Mouse (Mus musculus): Measurements from ENCODE around the gene Noxred1. TPM values are rescaled to one million over a fixed set of nuclear protein-coding genes. Genes with fewer than 3 reads are reported as not detected.
A peak's percentile ranks its signal among the peaks of the same experiment; 100 is the strongest.

Gene Noxred1
- total and polyA plus RNA-seq, 3 experiments, result 0.17 to 0.19 TPM; not detected in 1

DNA sequence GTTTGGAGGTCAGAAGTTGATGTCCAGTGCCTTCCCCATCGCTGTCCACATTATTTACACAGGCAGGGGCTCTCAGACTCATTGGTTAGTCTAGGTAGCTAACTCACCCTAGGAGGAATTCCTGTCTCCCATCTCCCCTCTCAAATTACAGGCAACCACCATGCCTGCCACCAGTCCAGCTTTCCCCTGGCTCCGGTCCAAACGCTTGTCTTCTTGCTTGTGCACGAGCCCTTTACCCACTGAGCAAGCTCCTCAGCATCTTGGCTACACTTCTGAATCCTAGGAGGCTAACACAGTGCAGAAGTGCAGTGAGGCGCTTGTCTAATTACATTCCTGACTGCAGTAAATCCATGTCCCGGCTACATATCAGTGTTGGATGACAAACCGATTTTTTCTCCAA, 19.2 kb downstream of the Noxred1 start:
- Histone ChIP-seq H3K27me3 (ENCODE audit: control insufficient read depth in 1 of 2, insufficient read depth in 2 of 2, low read length in 2 of 2) (no peaks in the 10 kb centered on the region), H3K27ac (ENCODE audit: control insufficient read depth, low read depth, low read length) (no peak overlapping the region), H3K9me3 (replicated peaks; ENCODE audit: insufficient read depth, low read length) (no peaks in the 10 kb centered on the region), H3K4me1 (ENCODE audit: control insufficient read depth in 1 of 2, insufficient read depth in 2 of 2, low read length in 2 of 2) (peaks cover 3 to 9% of the 10 kb centered on the region in 2 experiments; a peak in 3 of 4 replicates), H3K79me2 (ENCODE audit: control insufficient read depth, insufficient read depth, low read length, poor library complexity) (no peaks in the 10 kb centered on the region), H3K4me3 (ENCODE audit: control insufficient read depth in 1 of 2, insufficient read depth in 1 of 2, low read depth in 2 of 2, low read length in 2 of 2) (no peak overlapping the region), H3K36me3 (ENCODE audit: control insufficient read depth in 1 of 2, insufficient read depth in 2 of 2, low read length in 2 of 2) (peaks cover 0 to 9% of the 10 kb centered on the region in 2 experiments; a peak in 2 of 4 replicates), H3K9ac (ENCODE audit: control insufficient read depth, low read depth, low read length, poor library complexity, severe bottlenecking) (no peak overlapping the region)
- no peak for DNase-seq (ENCODE audit: low read depth, low spot score)
- TF ChIP-seq MYC (IDR thresholded peaks at IDR 0.05; ENCODE audit: low read depth, low read length) (no peak), CTCF (IDR thresholded peaks at IDR 0.05 in 2 of 3, conservative IDR thresholded peaks at IDR 0.05 in 1 of 3; ENCODE audit: control insufficient read depth in 1 of 3, insufficient read depth in 1 of 3, low read depth in 2 of 3, low read length in 3 of 3, poor library complexity in 1 of 3, severe bottlenecking in 1 of 3) (no peak), ZC3H11A (IDR thresholded peaks at IDR 0.05; ENCODE audit: low read depth, low read length) (no peak), GABPA (IDR thresholded peaks at IDR 0.05; ENCODE audit: low read depth, low read length) (no peak), MAZ (IDR thresholded peaks at IDR 0.05; ENCODE audit: low read depth, low read length) (no peak), MAX (IDR thresholded peaks at IDR 0.05; ENCODE audit: low read length) (no peak), TCF12 (IDR thresholded peaks at IDR 0.05; ENCODE audit: low read depth, low read length) (no peak), MAFK (IDR thresholded peaks at IDR 0.05; ENCODE audit: borderline replicate concordance, low read depth, low read length) (no peak), ZKSCAN1 (IDR thresholded peaks at IDR 0.05; ENCODE audit: low read depth, low read length) (no peak), E2F4 (IDR thresholded peaks at IDR 0.05; ENCODE audit: borderline replicate concordance, low read depth, low read length) (no peak), TAL1 (IDR thresholded peaks at IDR 0.05; ENCODE audit: low read length) (no peak), JUND (IDR thresholded peaks at IDR 0.05; ENCODE audit: low read depth, low read length) (no peak), POLR2AphosphoS5 (IDR thresholded peaks at IDR 0.05; ENCODE audit: borderline replicate concordance, low read depth, low read length) (no peak), ETS1 (IDR thresholded peaks at IDR 0.05; ENCODE audit: low read depth, low read length) (no peak), MYB (IDR thresholded peaks at IDR 0.05; ENCODE audit: low read depth, low read length) (no peak)

DNA sequence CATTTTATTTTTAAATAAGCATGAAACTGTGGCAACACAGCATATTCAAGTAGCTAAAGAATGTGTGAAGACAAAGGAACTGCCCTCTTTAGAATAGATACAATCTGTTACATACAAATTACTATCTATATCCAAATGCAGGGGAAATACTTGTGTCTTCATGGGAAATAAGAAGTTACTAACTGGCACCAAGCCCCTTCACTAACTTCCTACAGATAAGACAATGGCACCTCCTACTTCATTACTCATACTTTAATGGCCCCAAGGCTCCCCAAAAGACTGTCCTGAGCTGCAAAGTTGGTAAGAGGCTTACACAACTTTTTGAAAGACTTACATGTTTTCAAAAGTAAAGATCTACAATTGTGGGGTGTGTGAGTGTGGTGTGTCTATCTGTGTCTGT, 20.9 kb downstream of the Noxred1 start:
- peaks cover 3 to 9% of the 10 kb centered on the region in 2 experiments; a peak in 3 of 4 replicates for H3K4me1 ChIP-seq (ENCODE audit: control insufficient read depth in 1 of 2, insufficient read depth in 2 of 2, low read length in 2 of 2)
- H3K4me3 ChIP-seq (ENCODE audit: control insufficient read depth in 1 of 2, insufficient read depth in 1 of 2, low read depth in 2 of 2, low read length in 2 of 2), result no peak overlapping the region
- H3K27ac ChIP-seq (ENCODE audit: control insufficient read depth, low read depth, low read length), result peak overlapping the region; percentile 39
- no peaks in the 10 kb centered on the region for H3K27me3 ChIP-seq (ENCODE audit: control insufficient read depth in 1 of 2, insufficient read depth in 2 of 2, low read length in 2 of 2)
- peaks cover 0 to 9% of the 10 kb centered on the region in 2 experiments; a peak in 2 of 4 replicates for H3K36me3 ChIP-seq (ENCODE audit: control insufficient read depth in 1 of 2, insufficient read depth in 2 of 2, low read length in 2 of 2)
- peak; percentile 72 for DNase-seq (ENCODE audit: low read depth, low spot score)
- no peak overlapping the region for H3K9ac ChIP-seq (ENCODE audit: control insufficient read depth, low read depth, low read length, poor library complexity, severe bottlenecking)
- no peak for TF ChIP-seq RAD21 (IDR thresholded peaks at IDR 0.05; ENCODE audit: low read depth, low read length)
- no peak for TF ChIP-seq SIN3A (IDR thresholded peaks at IDR 0.05; ENCODE audit: low read length)
- peak; percentile 77 for TF ChIP-seq GATA1 (IDR thresholded peaks at IDR 0.05; ENCODE audit: low read depth, low read length)
- no peak for TF ChIP-seq ZKSCAN1 (IDR thresholded peaks at IDR 0.05; ENCODE audit: low read depth, low read length)
- no peak for TF ChIP-seq TBP (IDR thresholded peaks at IDR 0.05; ENCODE audit: low read depth, low read length)
- no peak for TF ChIP-seq BHLHE40 (IDR thresholded peaks at IDR 0.05; ENCODE audit: borderline replicate concordance, low read depth, low read length)
- no peak for TF ChIP-seq ZC3H11A (IDR thresholded peaks at IDR 0.05; ENCODE audit: low read depth, low read length)
- TF ChIP-seq SMC3 (IDR thresholded peaks at IDR 0.05; ENCODE audit: low read depth, low read length), result no peak
- TF ChIP-seq UBTF (IDR thresholded peaks at IDR 0.05; ENCODE audit: borderline replicate concordance, insufficient read depth, low read depth, low read length), result no peak
- TF ChIP-seq USF2 (IDR thresholded peaks at IDR 0.05; ENCODE audit: borderline replicate concordance in 1 of 2, insufficient read depth in 1 of 2, low read depth in 1 of 2, low read length in 2 of 2), result no peak
- TF ChIP-seq POLR2AphosphoS2 (IDR thresholded peaks at IDR 0.05; ENCODE audit: low read length), result no peak
- TF ChIP-seq ETS1 (IDR thresholded peaks at IDR 0.05; ENCODE audit: low read depth, low read length), result peak; percentile 30; the same call in 1 of the 2 replicates
- no peak for TF ChIP-seq E2F4 (IDR thresholded peaks at IDR 0.05; ENCODE audit: borderline replicate concordance, low read depth, low read length)
- TF ChIP-seq HCFC1 (IDR thresholded peaks at IDR 0.05; ENCODE audit: low read depth, low read length), result no peak
- no peak for TF ChIP-seq GABPA (IDR thresholded peaks at IDR 0.05; ENCODE audit: low read depth, low read length)
- TF ChIP-seq EP300 (IDR thresholded peaks at IDR 0.05; ENCODE audit: low read depth in 1 of 2, low read length in 2 of 2), result peak; percentile 50 to 73
- TF ChIP-seq MAX (IDR thresholded peaks at IDR 0.05; ENCODE audit: low read length), result no peak
- H3K79me2 ChIP-seq (ENCODE audit: control insufficient read depth, insufficient read depth, low read length, poor library complexity), result no peaks in the 10 kb centered on the region
- H3K9me3 ChIP-seq (replicated peaks; ENCODE audit: insufficient read depth, low read length), result no peaks in the 10 kb centered on the region
